Mouse (Mus musculus) heart, adult 11 months (tissue): ENCODE data around the gene Bbs9.

Experiments used
- DNase-seq: peaks from one replicate; pipeline ENCODE4 v3.0.0; 2022

The Bbs9 gene

DNA sequence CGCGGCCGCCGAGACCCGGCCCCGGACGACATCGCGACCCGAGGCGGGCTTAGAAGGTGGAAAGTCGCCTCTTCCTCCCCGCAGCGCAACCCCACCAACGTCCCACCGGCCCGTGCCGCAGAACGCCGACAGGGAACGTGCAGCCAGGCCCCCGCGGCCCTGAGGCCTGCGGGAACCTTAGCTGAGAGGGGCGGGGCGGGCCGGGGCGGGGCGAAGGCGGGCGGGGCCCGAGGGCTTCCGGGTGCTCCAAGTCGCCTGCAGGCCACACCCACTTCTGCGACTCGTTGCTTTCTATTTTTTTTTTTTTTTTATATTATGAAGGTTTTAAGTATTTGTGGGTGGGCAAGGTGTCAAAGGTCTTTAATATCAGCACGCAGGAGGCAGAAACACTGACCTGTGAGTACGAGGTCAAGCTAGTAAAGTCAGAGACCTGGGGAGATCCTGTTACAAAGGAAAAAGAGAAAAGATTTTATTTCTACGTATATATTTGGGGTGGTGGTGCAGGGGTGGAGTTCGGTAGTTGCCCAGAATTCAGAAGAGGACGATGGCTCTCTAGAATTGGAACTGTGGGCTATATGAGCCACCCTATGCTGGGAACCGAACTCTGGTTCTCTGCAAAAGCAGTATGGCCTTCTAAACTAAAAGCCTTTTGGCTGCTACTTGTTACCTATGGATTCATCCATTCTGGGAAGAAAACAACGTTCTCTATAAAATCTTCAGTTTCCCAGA is 7.2 kb upstream of the Bbs9 start:
- DNase-seq: peak; percentile 96

DNA sequence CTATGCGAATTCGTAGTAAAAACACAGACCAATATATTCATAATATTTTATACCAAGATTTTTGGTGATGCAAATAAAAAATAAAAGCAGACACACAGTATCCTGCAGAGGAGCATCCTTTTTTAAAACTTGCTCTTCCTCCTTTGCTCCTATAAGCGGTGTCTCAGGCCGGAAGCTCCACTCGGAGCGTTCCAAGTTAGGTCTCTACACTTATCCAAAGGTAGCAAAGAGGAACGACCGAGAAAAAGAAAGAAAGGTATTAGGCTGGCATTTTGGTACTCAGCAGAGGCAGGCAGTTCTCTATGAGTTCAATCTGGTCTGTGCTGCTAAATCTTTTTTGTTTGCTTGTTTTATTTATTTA is 6.6 kb upstream of the Bbs9 start:
- no peak for DNase-seq

GRCm38 (mm10) chr9:22469643-22470042 is 5.9 kb upstream of the Bbs9 start, which contains the start of gene Rp9:
TSS of gene Rp9 (minus strand) at chr9:22469743.
- no peak for DNase-seq

GRCm38 (mm10) chr9:22476265-22476664 is 750 bp downstream of the Bbs9 start:
- DNase-seq: no peak

- no peak for DNase-seq
These were observed 3.4 kb downstream of the Bbs9 start for GRCm38 (mm10) chr9:22478946-22479345.

GRCm38 (mm10) chr9:22483866-22484561 is 8.5 kb downstream of the Bbs9 start:
- no peak for DNase-seq

DNA sequence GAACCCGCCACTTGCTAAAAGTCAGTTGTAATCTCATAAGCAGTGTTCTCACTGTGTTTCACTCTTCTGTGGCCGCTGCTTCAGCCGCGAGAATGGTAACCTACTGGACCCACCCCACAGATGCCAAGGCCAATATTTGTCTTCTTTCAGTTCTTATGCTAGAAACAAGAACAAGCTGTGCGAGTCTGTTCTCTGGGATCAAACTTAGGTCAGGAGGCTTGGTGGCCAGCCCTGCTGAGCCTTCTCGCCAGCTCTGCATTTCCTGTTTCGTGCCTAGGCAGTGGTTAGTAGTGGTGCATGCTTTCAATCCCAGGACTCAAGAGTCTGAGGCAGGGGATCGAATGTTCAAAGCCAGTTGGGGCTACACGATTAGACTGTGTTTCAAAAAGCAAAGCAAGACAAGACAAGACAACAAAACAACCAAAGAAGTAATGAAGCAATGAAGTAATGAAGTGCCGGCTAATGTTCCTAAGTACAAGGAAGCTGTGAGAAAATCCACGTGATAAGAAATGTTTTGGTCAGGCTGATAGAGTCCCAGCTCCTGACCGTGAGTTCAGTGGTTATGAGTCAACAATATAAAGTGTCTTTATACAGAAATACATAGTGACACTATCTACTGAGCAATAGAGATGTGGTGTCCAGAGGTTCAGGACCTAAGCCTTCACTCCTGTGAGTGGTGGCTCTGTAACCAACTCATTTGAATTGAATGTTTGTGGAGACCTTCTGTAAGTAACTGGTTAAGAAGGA is 9.2 kb downstream of the Bbs9 start:
- peak; percentile 91 for DNase-seq

DNA sequence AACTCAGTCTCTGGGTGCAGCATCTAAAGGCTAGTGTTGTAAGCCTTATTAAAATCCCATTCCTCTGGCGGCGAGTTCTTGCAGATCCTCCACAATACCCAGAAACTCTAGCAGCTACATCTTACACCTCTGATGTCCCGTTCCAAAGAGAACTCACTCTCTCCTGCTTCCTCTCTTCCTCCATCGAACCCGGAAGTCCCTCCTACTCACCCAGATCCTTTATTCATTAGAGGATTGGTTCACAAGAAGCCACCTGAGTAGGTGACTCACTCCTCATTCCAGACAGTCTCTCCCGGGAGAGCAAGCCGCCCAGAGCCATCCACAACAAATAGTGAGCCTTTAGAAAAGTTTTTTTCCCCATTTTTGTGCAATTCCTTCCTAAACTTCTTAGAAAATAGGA is 10.7 kb downstream of the Bbs9 start:
- DNase-seq: no peak

DNA sequence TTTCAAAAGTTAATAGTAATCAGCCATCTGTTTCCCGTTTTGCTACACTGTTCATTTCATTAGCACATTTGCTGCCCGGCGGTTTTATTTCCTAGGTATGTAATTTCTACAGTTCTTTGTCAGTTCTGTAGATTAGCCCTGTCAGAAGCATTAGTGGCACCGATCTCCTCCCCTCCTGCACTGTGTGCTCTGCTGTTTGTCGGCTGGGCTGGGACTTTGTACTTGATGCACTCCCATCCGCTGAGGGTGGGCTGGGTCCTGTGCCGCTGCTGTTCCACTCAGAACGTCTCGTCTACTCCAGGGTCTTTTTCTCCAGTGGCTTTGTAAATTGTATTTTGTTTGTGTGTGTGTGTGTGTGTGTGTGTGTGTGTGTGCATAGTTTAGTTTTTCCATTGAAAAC is 13.4 kb downstream of the Bbs9 start:
- peak; percentile 13 for DNase-seq

- DNase-seq: peak; percentile 68
These were observed 18.8 kb downstream of the Bbs9 start for GRCm38 (mm10) chr9:22494203-22494807.

- DNase-seq: peak; percentile 28
These were observed 19.6 kb downstream of the Bbs9 start for GRCm38 (mm10) chr9:22495133-22495532.

DNA sequence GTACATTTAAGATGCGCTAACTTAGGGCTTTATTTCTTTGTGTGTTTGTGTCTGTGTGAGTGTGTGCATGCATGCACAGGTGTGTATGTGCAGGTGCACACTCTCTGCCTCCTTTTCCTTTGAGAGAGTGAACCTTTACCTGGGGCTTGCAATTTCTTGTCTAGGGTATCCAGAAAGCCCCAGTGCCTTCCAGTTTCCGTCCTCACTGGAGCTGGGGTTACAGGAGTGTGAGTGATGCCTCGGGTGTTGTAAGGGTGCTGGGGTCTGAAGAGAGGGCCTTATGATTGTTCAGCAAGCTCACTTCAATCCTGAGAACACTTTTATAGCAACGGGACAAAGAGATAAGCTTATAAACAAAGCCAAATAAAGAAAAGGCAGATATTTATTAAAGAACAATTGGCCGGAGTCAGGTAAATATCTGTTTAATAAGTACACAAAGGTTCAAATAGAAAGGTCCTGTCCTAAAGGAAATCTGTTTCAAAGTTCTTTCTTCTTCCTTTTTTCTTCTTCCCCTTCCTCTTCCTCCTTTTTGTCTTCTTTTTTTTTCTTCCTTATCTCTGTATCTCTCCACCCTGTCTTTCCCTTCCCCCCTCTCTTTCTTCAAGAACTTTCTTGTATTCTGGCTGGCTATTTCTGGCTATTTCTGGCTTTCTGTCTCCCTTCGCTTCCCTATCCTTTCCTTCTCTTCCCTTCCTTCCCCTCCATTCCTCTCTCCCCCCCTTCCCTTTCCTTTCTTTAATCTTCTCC is 21.7 kb downstream of the Bbs9 start:
- peak; percentile 61 for DNase-seq

DNA sequence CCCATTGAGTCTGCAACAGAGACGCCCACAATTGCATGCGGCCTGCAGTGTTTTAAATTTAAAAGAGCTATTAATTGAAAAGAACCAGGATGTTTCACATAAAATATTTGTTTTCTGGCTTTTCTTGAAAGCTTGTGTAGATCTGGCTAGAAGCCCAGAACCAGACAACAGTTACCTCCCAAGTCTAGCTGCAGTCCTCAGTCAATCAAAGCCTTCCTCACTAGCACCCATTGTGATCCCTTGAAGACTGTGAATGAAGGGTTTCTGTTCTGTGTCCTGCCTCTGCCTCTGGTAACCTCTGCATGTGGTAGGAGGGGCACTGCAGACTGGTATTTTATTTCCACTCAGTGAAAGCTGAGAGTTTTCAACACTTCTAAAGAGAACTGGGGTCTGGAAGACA is 27.5 kb downstream of the Bbs9 start:
- no peak for DNase-seq

DNA sequence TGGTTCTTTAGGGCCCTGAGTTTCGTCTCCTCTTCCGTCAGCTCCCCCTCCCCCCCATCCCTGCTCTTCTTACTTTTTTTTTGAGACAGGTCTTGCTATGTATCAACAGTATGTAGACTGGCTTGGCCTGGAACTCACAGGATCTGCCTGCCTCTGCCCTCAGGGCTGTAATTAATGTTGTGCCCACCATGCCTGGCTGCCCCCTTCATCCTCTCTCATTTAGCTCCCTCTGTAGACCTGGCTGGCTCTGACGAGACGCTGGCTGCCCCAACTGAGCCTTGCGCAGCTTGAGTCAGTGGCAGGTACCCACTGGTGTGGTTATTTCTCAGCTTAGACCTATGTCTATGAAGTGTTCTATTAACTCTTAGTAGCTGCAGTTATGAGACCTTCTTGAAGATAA is 28.1 kb downstream of the Bbs9 start:
- DNase-seq: peak; percentile 70

DNA sequence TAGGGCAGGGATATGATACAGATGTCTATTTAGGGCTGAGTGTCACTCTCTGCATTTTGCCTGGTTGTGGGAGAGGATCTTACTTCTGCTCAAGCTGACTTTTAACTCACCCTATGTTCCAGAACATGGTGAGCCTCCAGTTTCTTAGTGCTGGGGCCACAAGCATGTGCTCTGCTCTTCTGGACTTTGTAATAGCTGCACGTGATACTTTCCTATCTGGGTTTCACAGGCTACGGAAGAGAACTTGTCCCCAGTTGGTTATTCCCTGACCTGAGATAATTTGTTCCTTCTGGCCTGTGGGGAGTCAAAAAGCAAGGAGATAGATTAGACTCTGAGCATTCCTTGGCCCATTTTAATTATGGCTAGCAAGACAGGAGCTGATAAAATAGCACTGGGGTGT is 30.1 kb downstream of the Bbs9 start:
- peak; percentile 45 for DNase-seq

DNA sequence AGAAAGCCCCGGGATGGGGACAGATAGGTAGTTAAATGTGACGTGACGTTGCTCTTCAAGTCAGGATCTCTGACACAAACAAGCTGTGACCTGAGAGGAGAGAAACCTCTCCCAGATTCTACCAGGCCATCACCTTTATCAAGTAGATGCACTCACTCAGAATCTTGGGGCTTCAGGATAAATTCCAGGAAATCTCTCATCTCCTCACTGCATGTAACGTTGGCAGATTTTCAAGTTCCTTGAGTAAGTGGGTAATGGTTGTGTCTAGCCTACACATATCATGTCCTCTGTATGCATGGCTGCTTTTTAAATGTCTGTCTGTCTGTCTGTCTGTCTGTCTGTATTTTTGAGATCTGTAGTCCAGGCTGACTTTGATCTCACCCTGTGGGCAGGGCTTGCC is 39.6 kb downstream of the Bbs9 start:
- DNase-seq: peak; percentile 55

DNA sequence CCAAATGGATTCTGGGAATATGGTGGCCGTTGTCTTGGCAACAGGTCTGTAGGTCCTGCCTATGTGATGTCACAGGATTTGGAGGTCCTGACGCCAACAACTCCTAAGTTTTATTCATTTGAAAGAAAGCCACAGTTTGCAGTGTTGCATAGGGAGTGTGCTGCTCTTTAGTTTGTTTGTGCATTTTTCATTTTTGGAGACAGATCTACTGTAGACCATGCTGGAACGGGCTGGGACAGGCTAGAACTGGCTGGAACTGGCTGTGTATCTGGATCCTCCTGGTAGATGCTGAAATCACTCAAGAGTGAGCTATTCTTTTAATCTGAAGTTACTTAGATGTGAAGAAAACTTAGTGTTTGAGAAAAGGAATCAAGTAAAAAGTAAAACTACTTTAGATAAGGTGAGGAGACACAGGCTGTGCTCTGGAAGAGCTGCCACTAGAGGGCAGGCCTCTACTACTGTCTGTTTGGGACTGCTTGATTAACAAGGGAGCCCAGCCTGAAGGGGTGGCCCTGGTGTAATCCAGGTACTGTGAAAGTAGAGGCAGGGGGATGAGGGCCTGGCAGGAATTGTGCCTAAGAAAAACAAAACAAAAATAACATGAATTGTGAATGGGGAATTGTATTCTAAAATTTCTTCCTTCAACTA is 43.0 kb downstream of the Bbs9 start:
- DNase-seq: peak; percentile 82

DNA sequence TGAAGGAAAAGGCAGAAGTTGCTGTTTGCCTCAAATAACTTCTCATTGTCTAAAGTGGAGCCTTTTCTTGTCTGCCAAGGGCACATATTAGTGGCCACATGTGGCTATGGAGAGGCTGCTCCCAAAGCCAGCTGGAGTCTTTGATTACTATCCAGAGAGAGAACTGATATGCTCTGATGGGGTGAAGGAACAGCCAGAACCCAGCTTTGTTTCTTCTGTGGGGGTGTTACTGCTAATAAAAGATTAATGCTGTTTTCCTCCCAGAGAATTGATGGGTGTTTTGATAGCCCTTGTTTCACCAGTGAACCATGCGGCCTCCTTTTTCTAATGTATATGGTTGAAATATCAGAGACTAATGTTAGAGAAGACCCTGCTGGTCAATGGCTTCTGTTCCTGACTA is 47.9 kb downstream of the Bbs9 start:
- DNase-seq: peak; percentile 93

DNA sequence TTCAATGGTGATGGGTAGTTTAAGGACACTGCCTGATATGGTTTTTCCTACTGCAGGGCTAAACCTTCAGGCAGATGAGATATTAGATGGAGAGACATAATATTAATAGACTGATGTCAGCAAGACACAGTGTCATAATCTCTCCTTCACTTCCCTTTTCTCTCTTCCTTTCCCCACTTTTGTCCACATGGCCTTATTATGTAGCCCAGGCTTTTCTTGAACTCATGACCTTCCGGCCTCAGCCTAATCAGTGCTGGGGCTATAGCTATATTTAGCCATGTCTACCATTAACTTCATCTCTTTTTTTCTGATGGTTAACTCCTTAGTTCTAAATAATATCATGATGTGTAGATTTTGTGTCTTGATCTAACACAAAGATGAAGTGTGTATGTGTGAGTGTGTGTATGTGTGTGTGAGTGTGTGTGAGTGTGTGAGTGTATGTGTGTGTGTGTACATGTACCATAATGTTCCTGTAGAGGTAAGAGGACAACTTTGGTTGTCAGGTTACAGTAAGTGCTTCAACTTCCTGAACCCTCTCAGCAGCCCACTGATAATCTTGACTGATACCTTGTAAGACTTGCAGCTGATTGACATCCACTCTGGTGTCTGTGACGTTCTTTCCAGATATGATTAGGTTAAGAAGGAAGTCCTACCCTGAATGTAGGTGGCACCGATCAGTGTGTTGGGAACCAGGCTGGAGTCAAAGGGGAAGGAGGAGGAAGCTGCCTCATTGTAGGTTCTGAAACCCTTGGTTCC is 55.4 kb downstream of the Bbs9 start:
- peak; percentile 28 for DNase-seq

GRCm38 (mm10) chr9:22532112-22532511 is 56.6 kb downstream of the Bbs9 start:
- DNase-seq: no peak

DNA sequence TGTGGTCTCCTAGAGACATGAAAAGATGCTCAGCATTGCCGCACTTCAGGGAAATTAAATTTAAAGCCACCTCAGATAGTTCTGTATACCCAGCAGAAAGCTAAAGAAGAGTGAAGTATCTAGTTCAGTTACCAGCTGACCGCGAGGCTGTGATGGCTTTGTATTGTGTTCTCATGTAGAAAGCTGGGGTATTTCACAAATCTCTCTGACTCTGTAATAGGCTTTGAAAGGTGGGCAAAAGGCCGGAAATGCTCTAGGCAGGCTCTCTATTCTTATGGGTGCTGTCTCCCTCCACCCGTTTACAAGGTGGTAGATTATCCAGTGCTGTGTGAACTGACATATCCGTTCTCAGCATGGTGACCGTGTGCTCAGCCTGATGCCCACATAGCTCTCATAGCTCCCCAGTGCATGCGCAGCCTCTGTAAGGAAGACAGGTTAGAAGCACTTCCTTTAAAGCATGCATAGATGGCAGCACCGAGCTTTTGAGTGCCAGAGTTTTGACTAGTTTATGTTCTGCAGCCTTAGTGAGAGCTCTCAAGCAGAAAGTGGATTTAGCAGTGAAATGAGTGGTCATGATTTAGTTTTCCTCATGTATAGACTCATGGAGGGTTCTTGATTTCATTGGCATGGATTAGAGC is 57.4 kb downstream of the Bbs9 start:
- peak; percentile 61 for DNase-seq
